In the genomic region with DNA sequence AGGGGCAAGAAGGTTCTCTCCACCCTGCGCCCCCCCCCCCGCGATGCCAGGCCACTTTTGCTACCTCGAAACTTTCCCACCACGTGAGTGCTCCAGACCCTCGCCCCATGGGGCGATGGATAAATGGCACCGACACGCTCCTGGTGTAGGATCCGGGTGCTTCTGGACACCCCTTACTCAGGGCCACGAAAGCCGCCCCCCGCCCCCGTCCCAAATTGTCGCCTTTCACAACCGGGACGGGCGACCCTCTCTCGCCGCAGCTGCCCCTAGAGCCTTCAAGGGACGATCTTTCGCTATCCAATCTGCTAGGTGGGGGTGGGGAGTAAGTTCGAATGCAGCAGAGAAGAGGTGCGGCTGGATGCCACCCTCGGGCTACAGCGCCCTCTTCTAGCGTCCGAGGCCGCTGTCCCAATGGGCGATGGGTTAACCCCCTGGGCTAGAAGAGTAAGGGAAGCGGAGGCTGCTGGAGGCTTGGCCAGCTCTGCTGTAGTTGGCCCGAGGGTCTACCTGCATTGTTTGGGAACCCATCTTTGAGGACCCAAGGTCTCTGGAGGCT, we compare ENCODE assay signal across 9 mouse cellular contexts. TPM values are rescaled to one million over a fixed set of nuclear protein-coding genes. Genes with fewer than 3 reads are reported as not detected.
DNase-seq lines count a peak whose midpoint lies in the region; ATAC-seq and TF ChIP-seq lines count a peak whose summit lies in the region.
"Had no signal": no experiment of that assay in that cellular context is flagged by ENCODE, and none has a peak within 500 bp of the region (broad histone marks: within the 10 kb centered on the region; RNA-seq: fewer than 3 reads in every experiment).

No protein-coding gene starts in this region.

- DNase-seq in kidney, adult 2 months: no peak
- no peak for DNase-seq in kidney, adult 18-20 months
- no peak for DNase-seq in layer of hippocampus, adult 9-10 months (ENCODE audit: low spot score)
- no peak for DNase-seq in T-cell, adult 2 months (ENCODE audit: low spot score)
- DNase-seq in ovary, postnatal 36 days (ENCODE audit: low spot score): no peak

- H3K27me3 ChIP-seq in kidney, adult 2 months (replicated peaks; ENCODE audit: control insufficient read depth, insufficient read depth, low read length): no peaks in the 10 kb centered on the region
- H3K27me3 ChIP-seq in embryonic facial prominence, embryonic 13.5 days: peaks cover 85% of the 10 kb centered on the region
- H3K27me3 ChIP-seq in intestine, embryonic 15.5 days (replicated peaks): peaks cover 69% of the 10 kb centered on the region
- H3K27me3 ChIP-seq in midbrain, embryonic 15.5 days (replicated peaks): peaks cover 58% of the 10 kb centered on the region
- H3K27me3 ChIP-seq: Patski had no signal

- H3K27ac ChIP-seq in kidney, adult 2 months (ENCODE audit: insufficient read depth, low read depth, low read length): no peak overlapping the region
- H3K27ac ChIP-seq in embryonic facial prominence, embryonic 13.5 days: no peak overlapping the region
- H3K27ac ChIP-seq in intestine, embryonic 15.5 days: no peak overlapping the region
- H3K27ac ChIP-seq in midbrain, embryonic 15.5 days: no peak overlapping the region

- H3K9ac ChIP-seq in embryonic facial prominence, embryonic 13.5 days: peak overlapping the region; percentile 71; the same call in 1 of the 2 replicates
- 0 out of 2 replicates have a peak overlapping the region, but pooled peaks have one; percentile 56 for H3K9ac ChIP-seq in intestine, embryonic 15.5 days
- peak overlapping the region; percentile 40 for H3K9ac ChIP-seq in midbrain, embryonic 15.5 days

- no peaks in the 10 kb centered on the region for H3K9me3 ChIP-seq in embryonic facial prominence, embryonic 13.5 days
- H3K9me3 ChIP-seq in intestine, embryonic 15.5 days: no peaks in the 10 kb centered on the region
- no peaks in the 10 kb centered on the region for H3K9me3 ChIP-seq in midbrain, embryonic 15.5 days

- TF ChIP-seq POLR2A in kidney, adult 2 months (IDR thresholded peaks at IDR 0.05; ENCODE audit: low read depth, low read length): no peak

- 1% methylated on average over 31 of the region's 32 CpGs for WGBS in kidney, adult 2 months
- WGBS in embryonic facial prominence, embryonic 13.5 days: under 1% methylated on average over 32 of the region's 32 CpGs
- WGBS in intestine, embryonic 15.5 days: under 1% methylated on average over 30 of the region's 32 CpGs
- under 1% methylated on average over 30 of the region's 32 CpGs for WGBS in midbrain, embryonic 15.5 days

- TF ChIP-seq CTCF in kidney, adult 2 months (conservative IDR thresholded peaks at IDR 0.05; ENCODE audit: insufficient read depth, insufficient read length, low read depth, low read length): no peak

- H3K36me3 ChIP-seq in kidney, adult 2 months (ENCODE audit: control insufficient read depth, insufficient read depth, low read length): no peaks in the 10 kb centered on the region
- H3K36me3 ChIP-seq in embryonic facial prominence, embryonic 13.5 days: no peaks in the 10 kb centered on the region
- no peaks in the 10 kb centered on the region for H3K36me3 ChIP-seq in intestine, embryonic 15.5 days
- no peaks in the 10 kb centered on the region for H3K36me3 ChIP-seq in midbrain, embryonic 15.5 days (replicated peaks)

- peak overlapping the region; percentile 53; the same call in 1 of the 2 replicates for H3K4me3 ChIP-seq in kidney, adult 2 months (ENCODE audit: insufficient read depth, low read depth, low read length)
- peak overlapping the region; percentile 62 for H3K4me3 ChIP-seq in embryonic facial prominence, embryonic 13.5 days
- H3K4me3 ChIP-seq in intestine, embryonic 15.5 days (replicated peaks): peak overlapping the region; percentile 60
- peak overlapping the region; percentile 44 for H3K4me3 ChIP-seq in midbrain, embryonic 15.5 days

- H3K4me1 ChIP-seq in kidney, adult 2 months (ENCODE audit: control insufficient read depth, insufficient read depth, low read length): no peaks in the 10 kb centered on the region
- H3K4me1 ChIP-seq in embryonic facial prominence, embryonic 13.5 days: peaks cover 36% of the 10 kb centered on the region
- H3K4me1 ChIP-seq in intestine, embryonic 15.5 days (replicated peaks): peaks cover 21% of the 10 kb centered on the region
- H3K4me1 ChIP-seq in midbrain, embryonic 15.5 days: peaks cover 40% of the 10 kb centered on the region

- peak overlapping the region; percentile 100 for H3K4me2 ChIP-seq in embryonic facial prominence, embryonic 13.5 days
- H3K4me2 ChIP-seq in intestine, embryonic 15.5 days (replicated peaks): peak overlapping the region; percentile 100
- H3K4me2 ChIP-seq in midbrain, embryonic 15.5 days: peak overlapping the region; percentile 84

- no peak for ATAC-seq in embryonic facial prominence, embryonic 13.5 days (ENCODE audit: insufficient number of reproducible peaks, insufficient read depth, low FRiP score, low TSS enrichment, low read depth)
- ATAC-seq in intestine, embryonic 15.5 days: no peak
- ATAC-seq in midbrain, embryonic 15.5 days (replicated peaks): 0 out of 2 replicates have a peak, but pooled peaks have one; percentile 10

RNA-seq across cellular contexts. Expression of a gene that starts 0.5 kb away (rescaled TPM):
- 0.72 and 0.81 TPM in 2 replicates for polyA plus RNA-seq in kidney, adult 2 months (2012; rRNA removed)
- 0.42 and 0.89 TPM in 2 replicates for polyA plus RNA-seq in embryonic facial prominence, embryonic 13.5 days (2015; fragmentation: Nextera tagmentation; extraction: Ambion mirVana)
- polyA plus RNA-seq in intestine, embryonic 15.5 days (2015; fragmentation: Nextera tagmentation; extraction: Ambion mirVana): 0.11 and 0.16 TPM in 2 replicates
- 2.4 and 2.5 TPM in 2 replicates for polyA plus RNA-seq in midbrain, embryonic 15.5 days (2015; fragmentation: Nextera tagmentation; extraction: Ambion mirVana)
